Mouse (Mus musculus): ENCODE results near the gene Ahnak. TPM values are rescaled to one million over a fixed set of nuclear protein-coding genes. Genes with fewer than 3 reads are reported as not detected.

The Ahnak gene
- polyA plus RNA-seq, 1 experiment from 2014 or later = 38.4 TPM

GRCm38 (mm10) chr19:8974638-8975037 lies 14.4 kb upstream of the Ahnak start:
- 0 out of 2 replicates have a peak, but pooled peaks cover 7% of the 10 kb centered on the region for H3K4me1 ChIP-seq (replicated peaks)
- ATAC-seq (replicated peaks; ENCODE audit: insufficient number of reproducible peaks, insufficient read depth, low FRiP score, low read depth) = no peak
- 91% methylated on average over 1 of the region's 1 CpGs for WGBS

DNA sequence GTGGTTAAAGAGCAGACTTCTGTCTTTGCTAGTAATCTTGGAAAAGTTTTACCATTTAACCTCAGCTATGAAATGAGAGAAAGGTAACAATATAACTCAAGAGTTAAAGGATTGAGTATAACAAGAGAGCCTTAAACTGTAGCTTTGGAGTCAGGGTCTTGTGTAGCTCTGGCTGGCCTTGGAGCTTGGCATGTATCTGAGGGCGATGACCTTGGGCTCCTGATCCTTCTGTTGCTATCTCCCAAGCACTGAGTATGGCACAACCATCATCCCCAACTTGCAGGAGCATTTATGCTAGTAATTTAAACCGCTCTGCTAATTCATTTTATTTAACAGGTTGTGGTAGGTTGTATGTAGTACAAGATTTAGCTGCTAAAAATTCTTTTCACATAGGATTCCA lies 13.6 kb upstream of the Ahnak start:
- WGBS = 84% methylated on average over 2 of the region's 2 CpGs
- peaks cover 96% of the 10 kb centered on the region for H3K36me3 ChIP-seq
- no peak overlapping the region for H3K4me2 ChIP-seq
- H3K4me1 ChIP-seq (replicated peaks) = peaks cover 10% of the 10 kb centered on the region
- H3K9ac ChIP-seq = no peak overlapping the region
- H3K4me3 ChIP-seq = no peak overlapping the region
- no peaks in the 10 kb centered on the region for H3K9me3 ChIP-seq (replicated peaks)
- H3K27me3 ChIP-seq = no peaks in the 10 kb centered on the region
- no peak for ATAC-seq (replicated peaks; ENCODE audit: insufficient number of reproducible peaks, insufficient read depth, low FRiP score, low read depth)
- no peak overlapping the region for H3K27ac ChIP-seq

More at GRCm38 (mm10) chr19:8974638-8975037, 14.4 kb upstream of the Ahnak start:
- H3K4me3 ChIP-seq = no peak overlapping the region
- H3K4me2 ChIP-seq = no peak overlapping the region
- H3K36me3 ChIP-seq = peaks cover 96% of the 10 kb centered on the region
- no peak overlapping the region for H3K9ac ChIP-seq
- no peak overlapping the region for H3K27ac ChIP-seq
- H3K27me3 ChIP-seq = no peaks in the 10 kb centered on the region
- H3K9me3 ChIP-seq (replicated peaks) = no peaks in the 10 kb centered on the region

- H3K36me3 ChIP-seq = peaks cover 87% of the 10 kb centered on the region
- H3K9ac ChIP-seq = no peak overlapping the region
- no peaks in the 10 kb centered on the region for H3K9me3 ChIP-seq (replicated peaks)
- no peak overlapping the region for H3K4me2 ChIP-seq
- peaks cover 20% of the 10 kb centered on the region for H3K4me1 ChIP-seq (replicated peaks)
- H3K4me3 ChIP-seq = no peak overlapping the region
- 33% methylated on average over 3 of the region's 3 CpGs for WGBS
- H3K27me3 ChIP-seq = no peaks in the 10 kb centered on the region
- peak; percentile 76; the same call in 1 of the 2 replicates for ATAC-seq (replicated peaks; ENCODE audit: insufficient number of reproducible peaks, insufficient read depth, low FRiP score, low read depth)
- H3K27ac ChIP-seq = peak overlapping the region; percentile 11; the same call in 1 of the 2 replicates
Measured at GRCm38 (mm10) chr19:8976535-8976934, 12.5 kb upstream of the Ahnak start.

GRCm38 (mm10) chr19:8980771-8981170 lies 8.3 kb upstream of the Ahnak start:
- H3K27me3 ChIP-seq = no peaks in the 10 kb centered on the region
- WGBS = 50% methylated on average over 5 of the region's 5 CpGs
- H3K4me2 ChIP-seq = no peak overlapping the region
- H3K9me3 ChIP-seq (replicated peaks) = no peaks in the 10 kb centered on the region
- peaks cover 62% of the 10 kb centered on the region for H3K4me1 ChIP-seq (replicated peaks)
- no peak overlapping the region for H3K9ac ChIP-seq
- no peak overlapping the region for H3K4me3 ChIP-seq
- H3K36me3 ChIP-seq = peaks cover 46% of the 10 kb centered on the region
- no peak for ATAC-seq (replicated peaks; ENCODE audit: insufficient number of reproducible peaks, insufficient read depth, low FRiP score, low read depth)
- peak overlapping the region; percentile 31; the same call in 1 of the 2 replicates for H3K27ac ChIP-seq

GRCm38 (mm10) chr19:8981450-8982168 lies 7.5 kb upstream of the Ahnak start:
- no peak overlapping the region for H3K4me3 ChIP-seq
- H3K4me2 ChIP-seq = no peak overlapping the region
- peaks cover 59% of the 10 kb centered on the region for H3K4me1 ChIP-seq (replicated peaks)
- H3K27ac ChIP-seq = peak overlapping the region; percentile 31
- no peak overlapping the region for H3K9ac ChIP-seq
- no peaks in the 10 kb centered on the region for H3K9me3 ChIP-seq (replicated peaks)
- H3K27me3 ChIP-seq = no peaks in the 10 kb centered on the region
- 54% methylated on average over 2 of the region's 2 CpGs for WGBS
- no peak for ATAC-seq (replicated peaks; ENCODE audit: insufficient number of reproducible peaks, insufficient read depth, low FRiP score, low read depth)
- peaks cover 38% of the 10 kb centered on the region for H3K36me3 ChIP-seq

- peak overlapping the region; percentile 55 for H3K27ac ChIP-seq
- H3K9me3 ChIP-seq (replicated peaks) = no peaks in the 10 kb centered on the region
- H3K4me2 ChIP-seq = no peak overlapping the region
- H3K4me1 ChIP-seq (replicated peaks) = peaks cover 64% of the 10 kb centered on the region
- no peak overlapping the region for H3K4me3 ChIP-seq
- H3K27me3 ChIP-seq = no peaks in the 10 kb centered on the region
- H3K9ac ChIP-seq = peak overlapping the region; percentile 4; the same call in 1 of the 2 replicates
- WGBS = 36% methylated on average over 5 of the region's 5 CpGs
- no peak for ATAC-seq (replicated peaks; ENCODE audit: insufficient number of reproducible peaks, insufficient read depth, low FRiP score, low read depth)
- peaks cover 29% of the 10 kb centered on the region for H3K36me3 ChIP-seq
Measured at GRCm38 (mm10) chr19:8982303-8983149, 6.6 kb upstream of the Ahnak start.

DNA sequence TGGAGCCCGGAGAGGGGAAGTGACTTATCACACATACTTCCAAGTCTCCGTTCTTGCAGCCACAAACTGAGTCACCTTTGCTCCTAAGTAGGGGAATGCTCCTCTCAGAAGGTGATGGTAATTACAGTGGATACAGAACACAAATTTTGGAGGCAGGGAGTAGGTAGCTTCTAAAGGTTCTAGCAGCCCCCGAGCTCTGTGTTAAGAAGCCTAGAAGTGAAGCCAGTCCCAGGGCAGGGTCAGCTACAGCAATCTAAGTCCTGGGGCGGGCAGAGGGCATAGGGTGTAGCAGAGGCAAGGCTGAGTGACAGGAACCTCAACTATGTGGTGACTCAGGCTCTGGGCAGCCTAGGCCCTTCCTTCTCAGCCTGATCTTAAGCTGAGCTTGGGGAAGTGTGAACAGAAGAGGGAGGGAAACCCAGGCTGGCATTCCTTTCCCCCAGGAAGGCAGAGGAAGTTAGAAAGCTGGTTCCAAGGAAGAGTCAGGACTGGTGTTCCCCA lies 5.9 kb upstream of the Ahnak start:
- H3K4me2 ChIP-seq = no peak overlapping the region
- WGBS = 8% methylated on average over 4 of the region's 4 CpGs
- H3K4me3 ChIP-seq = no peak overlapping the region
- peak overlapping the region; percentile 55 for H3K27ac ChIP-seq
- H3K9me3 ChIP-seq (replicated peaks) = no peaks in the 10 kb centered on the region
- H3K9ac ChIP-seq = 0 out of 2 replicates have a peak overlapping the region, but pooled peaks have one; percentile 4
- H3K27me3 ChIP-seq = no peaks in the 10 kb centered on the region
- no peak for ATAC-seq (replicated peaks; ENCODE audit: insufficient number of reproducible peaks, insufficient read depth, low FRiP score, low read depth)
- peaks cover 71% of the 10 kb centered on the region for H3K4me1 ChIP-seq (replicated peaks)
- peaks cover 23% of the 10 kb centered on the region for H3K36me3 ChIP-seq

DNA sequence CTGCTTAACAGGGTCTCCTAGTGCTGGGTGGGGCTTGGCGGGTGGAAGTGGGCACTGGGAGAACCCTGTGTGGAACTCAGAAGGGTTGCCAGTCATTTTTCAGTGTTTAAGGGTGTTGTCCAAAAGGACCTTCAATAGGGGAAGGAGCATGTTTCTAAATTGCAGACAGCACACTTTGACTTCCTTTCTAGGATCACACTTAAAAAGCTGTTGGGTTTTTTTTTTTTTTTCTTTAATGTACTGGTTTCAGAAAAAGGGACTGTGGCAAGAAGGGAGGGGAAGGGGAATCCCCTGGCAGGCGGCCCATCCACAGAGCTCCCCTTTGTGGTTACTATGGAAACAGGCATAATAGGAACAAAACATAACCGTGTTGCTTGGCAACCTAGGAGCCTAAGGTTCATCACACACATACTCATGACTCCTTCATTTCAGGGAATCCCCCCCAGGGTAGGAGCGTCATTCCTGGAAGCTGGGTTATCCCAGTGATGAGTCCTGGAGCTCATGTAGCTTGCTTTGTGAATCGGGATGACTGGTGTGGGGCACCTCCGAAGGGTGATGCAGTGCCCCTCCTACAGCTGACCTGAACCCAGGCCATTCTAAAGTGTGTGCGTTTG lies 4.7 kb upstream of the Ahnak start:
- Histone ChIP-seq H3K27me3 (no peaks in the 10 kb centered on the region), H3K4me2 (no peak overlapping the region), H3K9ac (no peak overlapping the region), H3K27ac (peak overlapping the region; percentile 55), H3K36me3 (peaks cover 12% of the 10 kb centered on the region), H3K4me3 (no peak overlapping the region), H3K4me1 (replicated peaks) (peaks cover 78% of the 10 kb centered on the region), H3K9me3 (replicated peaks) (no peaks in the 10 kb centered on the region)
- WGBS = 19% methylated on average over 7 of the region's 7 CpGs
- ATAC-seq (replicated peaks; ENCODE audit: insufficient number of reproducible peaks, insufficient read depth, low FRiP score, low read depth) = no peak

GRCm38 (mm10) chr19:8985891-8986290 lies 3.2 kb upstream of the Ahnak start:
- H3K4me2 ChIP-seq = no peak overlapping the region
- no peak overlapping the region for H3K27ac ChIP-seq
- WGBS = 40% methylated on average over 5 of the region's 5 CpGs
- no peaks in the 10 kb centered on the region for H3K27me3 ChIP-seq
- H3K9ac ChIP-seq = no peak overlapping the region
- no peaks in the 10 kb centered on the region for H3K36me3 ChIP-seq
- no peak for ATAC-seq (replicated peaks; ENCODE audit: insufficient number of reproducible peaks, insufficient read depth, low FRiP score, low read depth)
- H3K4me1 ChIP-seq (replicated peaks) = peaks cover 73% of the 10 kb centered on the region
- no peak overlapping the region for H3K4me3 ChIP-seq
- no peaks in the 10 kb centered on the region for H3K9me3 ChIP-seq (replicated peaks)

GRCm38 (mm10) chr19:8987816-8988215 lies 1.3 kb upstream of the Ahnak start:
- Histone ChIP-seq H3K4me3 (0 out of 2 replicates have a peak overlapping the region, but pooled peaks have one; percentile 78), H3K4me2 (peak overlapping the region; percentile 70), H3K27ac (peak overlapping the region; percentile 97), H3K4me1 (replicated peaks) (peaks cover 74% of the 10 kb centered on the region), H3K36me3 (no peaks in the 10 kb centered on the region), H3K9me3 (replicated peaks) (no peaks in the 10 kb centered on the region), H3K9ac (no peak overlapping the region), H3K27me3 (no peaks in the 10 kb centered on the region)
- 25% methylated on average over 2 of the region's 2 CpGs for WGBS
- peak; percentile 12 for ATAC-seq (replicated peaks; ENCODE audit: insufficient number of reproducible peaks, insufficient read depth, low FRiP score, low read depth)
